Mouse (Mus musculus) heart, embryonic 12.5 days (tissue): ENCODE measurements at regions not wholly inside any gene's neighbourhood (a gene's known extent, or its start where the extent isn't known, plus 50 kb on each side); places are given as distances from the start of the nearest gene placed in this dataset.

ENCODE experiments used
- ATAC-seq: fragments of 200-750 bp; cut with Nextera tagmentation; 2 replicates; pipeline ENCODE4 v1.8.0; 2017; ENCODE audit warnings: moderate TSS enrichment, moderate library complexity; ENCODE audit not compliant: insufficient number of reproducible peaks, low FRiP score
- H3K27ac ChIP-seq: fragments of 300-500 bp; sonication (generic); 2 replicates; pipeline ENCODE4 v1.5.1; 2016; ENCODE audit warnings: mild to moderate bottlenecking, moderate library complexity; ENCODE audit not compliant: poor library complexity, severe bottlenecking
- H3K27me3 ChIP-seq: fragments of 300-500 bp; sonication (generic); replicated peaks from 2 replicates; pipeline ENCODE4 v1.6.1; 2016; ENCODE audit warnings: mild to moderate bottlenecking, moderate library complexity
- H3K36me3 ChIP-seq: fragments of 300-500 bp; sonication (generic); 2 replicates; pipeline ENCODE4 v1.6.1; 2016; ENCODE audit warnings: mild to moderate bottlenecking, moderate library complexity
- H3K4me1 ChIP-seq: fragments of 300-500 bp; sonication (generic); replicated peaks from 2 replicates; pipeline ENCODE4 v1.6.1; 2016; ENCODE audit warnings: mild to moderate bottlenecking
- H3K4me2 ChIP-seq: fragments of 300-500 bp; sonication (generic); 2 replicates; pipeline ENCODE4 v1.6.1; 2016; ENCODE audit warnings: mild to moderate bottlenecking, moderate library complexity
- H3K4me3 ChIP-seq: fragments of 300-500 bp; sonication (generic); 2 replicates; pipeline ENCODE4 v1.5.1; 2016; ENCODE audit warnings: mild to moderate bottlenecking
- H3K9ac ChIP-seq: fragments of 300-500 bp; sonication (generic); 2 replicates; pipeline ENCODE4 v1.6.1; 2016; ENCODE audit warnings: mild to moderate bottlenecking, moderate library complexity
- H3K9me3 ChIP-seq: fragments of 300-500 bp; sonication (generic); replicated peaks from 2 replicates; pipeline ENCODE4 v1.6.1; 2016; ENCODE audit warnings: mild to moderate bottlenecking, moderate library complexity
- WGBS: fragments of 180-500 bp; shearing (Covaris S2); methylation state at CpG from one replicate; pipeline ENCODE4 v1.1.7; 2016; 5-methylcytosine and 5-hydroxymethylcytosine counted together

GRCm38 (mm10) chr5:112051786-112052185 lies 200.5 kb downstream of the Cryba4 start:
- H3K9me3 ChIP-seq, result 0 out of 2 replicates have a peak, but pooled peaks cover 9% of the 10 kb centered on the region
- peaks cover 61% of the 10 kb centered on the region for H3K27me3 ChIP-seq
- no peaks in the 10 kb centered on the region for H3K36me3 ChIP-seq
- H3K9ac ChIP-seq, result no peak overlapping the region
- H3K4me1 ChIP-seq, result no peaks in the 10 kb centered on the region
- no peak overlapping the region for H3K4me3 ChIP-seq
- ATAC-seq, result no peak
- H3K27ac ChIP-seq, result no peak overlapping the region
- no peak overlapping the region for H3K4me2 ChIP-seq
- WGBS, result 62% methylated on average over 10 of the region's 10 CpGs

- Histone ChIP-seq H3K27me3 (peaks cover 56% of the 10 kb centered on the region), H3K9ac (no peak overlapping the region), H3K4me3 (no peak overlapping the region), H3K4me1 (no peaks in the 10 kb centered on the region), H3K36me3 (no peaks in the 10 kb centered on the region), H3K4me2 (no peak overlapping the region), H3K27ac (no peak overlapping the region), H3K9me3 (0 out of 2 replicates have a peak, but pooled peaks cover 11% of the 10 kb centered on the region)
- ATAC-seq, result no peak
- 72% methylated on average over 5 of the region's 5 CpGs for WGBS
Observed at GRCm38 (mm10) chr5:112053600-112054155, 198.6 kb downstream of the Cryba4 start.

GRCm38 (mm10) chr5:112055018-112055417 lies 197.3 kb downstream of the Cryba4 start:
- Histone ChIP-seq H3K4me3 (no peak overlapping the region), H3K9ac (no peak overlapping the region), H3K4me2 (no peak overlapping the region), H3K9me3 (0 out of 2 replicates have a peak, but pooled peaks cover 12% of the 10 kb centered on the region), H3K27ac (no peak overlapping the region), H3K27me3 (peaks cover 51% of the 10 kb centered on the region), H3K36me3 (no peaks in the 10 kb centered on the region), H3K4me1 (no peaks in the 10 kb centered on the region)
- 56% methylated on average over 4 of the region's 4 CpGs for WGBS
- no peak for ATAC-seq

DNA sequence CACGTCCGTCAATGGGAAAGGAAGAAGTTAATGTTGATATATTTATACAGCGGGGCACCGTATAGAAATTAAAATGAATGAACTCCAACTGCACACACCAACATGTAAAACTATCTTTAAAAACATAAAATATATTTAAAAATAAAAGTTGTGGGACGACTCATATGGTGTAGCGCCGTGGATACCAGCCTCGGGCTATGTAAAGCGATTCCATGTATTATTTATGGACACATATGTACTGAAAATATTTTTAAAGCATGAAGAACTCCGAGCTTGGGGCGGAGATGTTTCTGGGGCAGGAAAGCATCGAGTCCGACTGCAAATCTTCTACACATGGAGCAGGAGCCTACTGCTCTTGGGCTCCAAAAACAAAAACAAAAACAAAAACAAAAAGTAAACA lies 182.4 kb downstream of the Cryba4 start:
- no peaks in the 10 kb centered on the region for H3K36me3 ChIP-seq
- WGBS, result 85% methylated on average over 13 of the region's 13 CpGs

GRCm38 (mm10) chr5:112072456-112072855 lies 179.9 kb downstream of the Cryba4 start:
- ATAC-seq, result no peak
- Histone ChIP-seq H3K36me3 (no peaks in the 10 kb centered on the region), H3K27ac (no peak overlapping the region), H3K27me3 (peaks cover 10% of the 10 kb centered on the region; the same call in 1 of the 2 replicates), H3K4me1 (no peaks in the 10 kb centered on the region), H3K4me3 (no peak overlapping the region), H3K9ac (no peak overlapping the region), H3K9me3 (no peaks in the 10 kb centered on the region), H3K4me2 (no peak overlapping the region)
- 64% methylated on average over 4 of the region's 4 CpGs for WGBS

More for the DNA sequence above, 182.4 kb downstream of the Cryba4 start:
- Histone ChIP-seq H3K4me1 (no peaks in the 10 kb centered on the region), H3K4me2 (no peak overlapping the region), H3K4me3 (no peak overlapping the region), H3K27ac (no peak overlapping the region), H3K9ac (no peak overlapping the region), H3K9me3 (no peaks in the 10 kb centered on the region), H3K27me3 (peaks cover 10% of the 10 kb centered on the region; the same call in 1 of the 2 replicates)
- ATAC-seq, result no peak

GRCm38 (mm10) chr5:112077097-112077496 lies 175.2 kb downstream of the Cryba4 start:
- no peaks in the 10 kb centered on the region for H3K36me3 ChIP-seq
- peaks cover 4% of the 10 kb centered on the region for H3K9me3 ChIP-seq
- 63% methylated on average over 14 of the region's 14 CpGs for WGBS
- no peak overlapping the region for H3K4me3 ChIP-seq
- H3K4me2 ChIP-seq, result no peak overlapping the region
- 0 out of 2 replicates have a peak, but pooled peaks cover 7% of the 10 kb centered on the region for H3K27me3 ChIP-seq
- H3K4me1 ChIP-seq, result no peaks in the 10 kb centered on the region
- no peak overlapping the region for H3K27ac ChIP-seq
- no peak overlapping the region for H3K9ac ChIP-seq
- ATAC-seq, result no peak

DNA sequence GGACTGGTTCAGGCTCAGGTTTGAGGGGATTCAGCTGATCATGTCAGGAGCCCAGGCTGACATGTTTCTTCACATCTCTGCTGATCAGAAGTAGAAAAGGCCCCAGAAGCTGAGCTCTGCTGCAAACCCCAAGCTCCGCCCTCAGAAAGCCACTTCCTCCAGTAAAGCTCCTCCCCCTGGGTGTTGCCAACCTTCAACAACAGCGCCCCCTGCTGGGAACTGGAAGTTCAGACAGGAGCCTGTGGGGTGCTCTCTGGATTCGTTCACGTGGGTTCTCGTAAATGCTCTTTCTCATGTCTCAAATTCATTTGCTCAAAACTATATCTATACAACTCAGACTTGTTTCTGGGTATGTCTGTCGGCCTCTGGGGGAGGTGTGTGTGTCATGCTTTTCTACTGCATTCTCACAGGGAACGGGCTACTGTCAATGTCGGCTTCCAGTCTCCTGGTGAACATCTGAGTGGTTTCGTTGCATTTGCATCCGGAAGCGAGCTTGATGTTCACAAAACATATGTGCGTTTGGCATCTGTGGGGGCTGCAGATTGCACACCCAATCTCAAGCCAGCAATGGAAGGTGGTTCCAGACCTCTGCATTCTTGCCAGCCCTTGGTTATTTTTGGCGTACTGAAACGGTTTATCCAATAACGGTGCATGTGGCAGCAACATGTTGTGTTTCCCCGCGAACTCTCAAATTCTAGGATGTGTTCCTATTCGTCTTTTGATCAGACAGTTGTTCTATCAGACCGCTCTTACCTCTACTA lies 174.3 kb downstream of the Cryba4 start:
- 75% methylated on average over 19 of the region's 19 CpGs for WGBS
- H3K27me3 ChIP-seq, result 0 out of 2 replicates have a peak, but pooled peaks cover 3% of the 10 kb centered on the region
- no peaks in the 10 kb centered on the region for H3K4me1 ChIP-seq
- peaks cover 4% of the 10 kb centered on the region for H3K9me3 ChIP-seq
- H3K4me2 ChIP-seq, result no peak overlapping the region
- no peaks in the 10 kb centered on the region for H3K36me3 ChIP-seq
- no peak for ATAC-seq
- H3K4me3 ChIP-seq, result no peak overlapping the region
- no peak overlapping the region for H3K27ac ChIP-seq
- no peak overlapping the region for H3K9ac ChIP-seq

- H3K9me3 ChIP-seq, result peaks cover 4% of the 10 kb centered on the region
- H3K4me1 ChIP-seq, result no peaks in the 10 kb centered on the region
- H3K9ac ChIP-seq, result no peak overlapping the region
- no peak overlapping the region for H3K4me3 ChIP-seq
- no peaks in the 10 kb centered on the region for H3K27me3 ChIP-seq
- H3K4me2 ChIP-seq, result no peak overlapping the region
- no peak overlapping the region for H3K27ac ChIP-seq
- 70% methylated on average over 6 of the region's 6 CpGs for WGBS
- H3K36me3 ChIP-seq, result no peaks in the 10 kb centered on the region
- ATAC-seq, result no peak
Observed at GRCm38 (mm10) chr5:112081006-112081405, 171.3 kb downstream of the Cryba4 start.

GRCm38 (mm10) chr5:112091867-112092535 lies 160.3 kb downstream of the Cryba4 start:
- H3K27ac ChIP-seq, result no peak overlapping the region
- no peaks in the 10 kb centered on the region for H3K36me3 ChIP-seq
- peaks cover 23% of the 10 kb centered on the region; the same call in 1 of the 2 replicates for H3K27me3 ChIP-seq
- no peak overlapping the region for H3K4me3 ChIP-seq
- H3K4me1 ChIP-seq, result no peaks in the 10 kb centered on the region
- peaks cover 6% of the 10 kb centered on the region; the same call in 1 of the 2 replicates for H3K9me3 ChIP-seq
- no peak for ATAC-seq
- H3K9ac ChIP-seq, result no peak overlapping the region
- 69% methylated on average over 7 of the region's 7 CpGs for WGBS
- H3K4me2 ChIP-seq, result no peak overlapping the region

DNA sequence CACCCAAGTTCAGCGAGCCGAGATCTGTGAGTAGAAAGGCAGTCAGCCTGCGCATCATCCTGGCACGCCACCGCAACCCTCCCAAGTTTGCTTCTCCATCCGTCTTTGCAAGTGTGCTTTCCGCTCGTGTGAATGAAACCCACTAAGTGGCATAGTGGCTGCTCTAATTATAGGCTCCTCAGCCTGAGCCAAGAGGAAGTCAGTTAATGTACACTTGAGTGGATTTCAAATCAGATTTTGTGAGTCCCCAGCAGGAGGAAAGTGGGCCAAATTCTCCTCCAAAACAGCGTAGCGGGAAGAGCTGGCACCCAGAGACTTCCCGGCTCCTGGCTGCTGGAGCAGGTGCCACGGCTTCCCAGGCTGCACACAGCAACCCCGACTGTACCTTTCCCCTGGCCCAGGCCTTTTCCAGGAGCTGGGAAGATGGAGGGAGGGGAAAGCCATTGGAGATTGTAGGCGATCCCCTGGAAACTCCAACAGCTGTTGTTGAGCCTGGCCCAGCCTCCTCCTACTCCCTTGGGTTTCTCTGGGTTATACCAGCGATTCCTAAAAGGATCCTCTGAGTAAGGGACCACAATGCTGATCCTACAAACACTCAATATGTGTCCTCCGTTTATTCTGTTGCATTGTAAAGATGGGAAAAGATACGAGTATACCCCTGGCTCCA lies 158.3 kb downstream of the Cryba4 start:
- no peak overlapping the region for H3K9ac ChIP-seq
- no peak overlapping the region for H3K27ac ChIP-seq
- no peaks in the 10 kb centered on the region for H3K36me3 ChIP-seq
- H3K4me2 ChIP-seq, result no peak overlapping the region
- no peaks in the 10 kb centered on the region for H3K4me1 ChIP-seq
- H3K4me3 ChIP-seq, result no peak overlapping the region
- 72% methylated on average over 17 of the region's 17 CpGs for WGBS
- H3K27me3 ChIP-seq, result peaks cover 37% of the 10 kb centered on the region
- no peak for ATAC-seq
- peaks cover 6% of the 10 kb centered on the region; the same call in 1 of the 2 replicates for H3K9me3 ChIP-seq
